Mouse (Mus musculus) kidney, postnatal 0 days (tissue): ENCODE results near the gene Hps6. TPM values are rescaled to one million over a fixed set of nuclear protein-coding genes. Genes with fewer than 3 reads are reported as not detected.
"Not testable (repeated sequence)": the region's sequence is repeated elsewhere in the genome, so short reads cannot be mapped to it uniquely, and the experiment has no call there.

ENCODE experiments used
- ATAC-seq: fragments of 200-750 bp; cut with Nextera tagmentation; replicated peaks from 2 replicates; pipeline ENCODE4 v1.8.0; 2017; ENCODE audit warnings: low read depth, moderate number of reproducible peaks, moderate TSS enrichment, moderate library complexity; ENCODE audit not compliant: low FRiP score
- DNase-seq: peaks from one replicate; pipeline ENCODE4 v3.0.0-alpha.2; 2016; ENCODE audit warnings: low spot score
- H3K27ac ChIP-seq: fragments of 300-500 bp; sonication (generic); 2 replicates; pipeline ENCODE4 v1.5.1; 2014; ENCODE audit warnings: mild to moderate bottlenecking
- H3K27me3 ChIP-seq: fragments of 300-500 bp; sonication (generic); 2 replicates; pipeline ENCODE4 v1.6.1; 2014; ENCODE audit warnings: low read length, mixed read lengths; ENCODE audit not compliant: insufficient read depth
- H3K36me3 ChIP-seq: fragments of 300-500 bp; sonication (generic); 2 replicates; pipeline ENCODE4 v1.6.1; 2014; ENCODE audit warnings: low read length, mixed read lengths; ENCODE audit not compliant: insufficient read depth
- H3K4me1 ChIP-seq: fragments of 300-500 bp; sonication (generic); replicated peaks from 2 replicates; pipeline ENCODE4 v1.6.1; 2014; ENCODE audit warnings: antibody characterized with exemption, low read length, mixed read lengths; ENCODE audit not compliant: insufficient read depth
- H3K4me2 ChIP-seq: fragments of 300-500 bp; sonication (generic); 2 replicates; pipeline ENCODE4 v1.6.1; 2014; ENCODE audit warnings: mild to moderate bottlenecking, low read length, moderate library complexity, mixed read lengths
- H3K4me3 ChIP-seq: fragments of 300-500 bp; sonication (generic); replicated peaks from 2 replicates; pipeline ENCODE4 v1.5.1; 2014; ENCODE audit warnings: low read depth, low read length
- H3K9ac ChIP-seq: fragments of 300-500 bp; sonication (generic); 2 replicates; pipeline ENCODE4 v1.6.1; 2014; ENCODE audit warnings: low read depth, low read length
- H3K9me3 ChIP-seq: fragments of 300-500 bp; sonication (generic); replicated peaks from 2 replicates; pipeline ENCODE4 v1.6.1; 2016; ENCODE audit warnings: low read length, inconsistent platforms, mixed read lengths
- CTCF ChIP-seq: IDR thresholded peaks from 2 replicates; pipeline ENCODE4 v1.5.1; 2016; ENCODE audit warnings: antibody characterized with exemption, low read depth, mild to moderate bottlenecking, moderate library complexity
- WGBS: fragments of 180-500 bp; shearing (Covaris S2); extraction: QIAGEN DNeasy Blood & Tissue Kit; methylation state at CpG from one replicate; pipeline ENCODE4 v1.1.7; 2014; 5-methylcytosine and 5-hydroxymethylcytosine counted together
- polyA plus RNA-seq: library from polyadenylated mRNA; unstranded; fragments of >200 nt; fragmentation: Nextera tagmentation; extraction: Ambion mirVana; gene quantifications from 2 replicates; pipeline ENCODE4 v1.2.1, GENCODE M21; 2015

Gene Hps6
- polyA plus RNA-seq: 7.2 and 7.6 TPM in 2 replicates

GRCm38 (mm10) chr19:46003371-46004226 lies at the start of gene Hps6:
Hps6 (plus strand) TSS chr19:46003508.
- Histone ChIP-seq H3K4me1 (peaks cover 12% of the 10 kb centered on the region), H3K36me3 (0 out of 2 replicates have a peak, but pooled peaks cover 6% of the 10 kb centered on the region), H3K27me3 (no peaks in the 10 kb centered on the region), H3K27ac (peak within 1 kb of the TSS; percentile 73), H3K4me2 (peak within 1 kb of the TSS; percentile 99), H3K9me3 (no peaks in the 10 kb centered on the region), H3K4me3 (peak within 1 kb of the TSS; percentile 66), H3K9ac (peak within 1 kb of the TSS; percentile 80)
- TF ChIP-seq CTCF: 0 out of 2 replicates have a peak, but pooled peaks have one; percentile 2
- DNase-seq (peak; percentile 88), ATAC-seq (peak; percentile 88)
- WGBS: 2% methylated on average over 70 of the region's 70 CpGs

DNA sequence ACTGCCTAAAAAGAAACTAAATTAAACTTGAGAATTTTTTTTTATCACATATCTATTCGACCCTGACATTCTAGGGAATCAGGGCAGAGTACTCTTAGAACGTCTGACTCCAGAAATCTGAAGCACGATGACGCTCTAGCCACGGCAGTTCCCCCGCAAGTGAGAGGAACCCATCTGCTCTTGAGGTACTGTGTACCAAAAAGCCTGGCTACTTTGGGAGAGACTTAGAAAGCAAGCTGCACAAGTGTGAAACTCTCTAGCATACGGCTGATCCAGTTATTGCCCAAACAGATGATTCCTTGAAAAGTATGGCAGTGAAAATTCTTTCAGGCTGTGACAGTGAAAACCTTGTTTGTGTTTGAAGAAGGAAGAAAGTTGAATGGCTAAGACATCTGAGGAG lies 46.6 kb upstream of the Hps6 start:
- Histone ChIP-seq H3K27ac (no peak overlapping the region), H3K4me1 (no peaks in the 10 kb centered on the region), H3K27me3 (no peaks in the 10 kb centered on the region), H3K4me3 (no peak overlapping the region), H3K4me2 (no peak overlapping the region), H3K9ac (no peak overlapping the region), H3K9me3 (no peaks in the 10 kb centered on the region), H3K36me3 (0 out of 2 replicates have a peak, but pooled peaks cover 2% of the 10 kb centered on the region)
- TF ChIP-seq CTCF: no peak
- 90% methylated on average over 7 of the region's 7 CpGs for WGBS
- no peak for DNase-seq
- ATAC-seq: no peak

- no peaks in the 10 kb centered on the region for H3K4me1 ChIP-seq
- H3K9ac ChIP-seq: no peak overlapping the region
- H3K27me3 ChIP-seq: no peaks in the 10 kb centered on the region
- no peaks in the 10 kb centered on the region for H3K9me3 ChIP-seq
- no peak overlapping the region for H3K27ac ChIP-seq
- WGBS: 25% methylated on average over 5 of the region's 5 CpGs
- H3K36me3 ChIP-seq: 0 out of 2 replicates have a peak, but pooled peaks cover 9% of the 10 kb centered on the region
- TF ChIP-seq CTCF: no peak
- no peak overlapping the region for H3K4me2 ChIP-seq
- no peak overlapping the region for H3K4me3 ChIP-seq
- no peak for ATAC-seq
- no peak for DNase-seq
These were observed 42.5 kb upstream of the Hps6 start for GRCm38 (mm10) chr19:45960770-45961169.

DNA sequence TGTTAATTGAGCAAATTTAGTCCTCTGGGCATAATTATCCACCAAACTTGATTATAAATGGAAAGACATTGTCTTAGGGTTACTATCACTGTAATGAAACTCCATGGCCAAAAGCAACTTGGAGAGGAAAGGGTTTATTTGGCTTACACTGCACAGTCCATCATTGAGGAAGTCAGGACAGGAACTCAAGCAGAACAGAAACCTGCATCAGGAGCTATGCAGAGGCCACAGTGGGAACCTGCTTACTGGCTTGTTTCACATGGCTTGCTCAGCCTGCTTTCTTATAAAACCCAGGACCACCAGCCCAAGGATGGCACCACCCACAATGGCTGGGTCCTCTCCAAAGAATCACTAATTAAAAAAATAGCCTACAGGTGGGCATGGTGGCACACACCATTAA lies 18.9 kb upstream of the Hps6 start:
- Histone ChIP-seq H3K36me3 (no peaks in the 10 kb centered on the region), H3K4me3 (no peak overlapping the region), H3K27me3 (no peaks in the 10 kb centered on the region), H3K9me3 (no peaks in the 10 kb centered on the region), H3K27ac (no peak overlapping the region), H3K4me1 (no peaks in the 10 kb centered on the region), H3K9ac (no peak overlapping the region), H3K4me2 (no peak overlapping the region)
- DNase-seq (no peak), ATAC-seq (0 out of 2 replicates have a peak, but pooled peaks have one; percentile 40)
- TF ChIP-seq CTCF: no peak

DNA sequence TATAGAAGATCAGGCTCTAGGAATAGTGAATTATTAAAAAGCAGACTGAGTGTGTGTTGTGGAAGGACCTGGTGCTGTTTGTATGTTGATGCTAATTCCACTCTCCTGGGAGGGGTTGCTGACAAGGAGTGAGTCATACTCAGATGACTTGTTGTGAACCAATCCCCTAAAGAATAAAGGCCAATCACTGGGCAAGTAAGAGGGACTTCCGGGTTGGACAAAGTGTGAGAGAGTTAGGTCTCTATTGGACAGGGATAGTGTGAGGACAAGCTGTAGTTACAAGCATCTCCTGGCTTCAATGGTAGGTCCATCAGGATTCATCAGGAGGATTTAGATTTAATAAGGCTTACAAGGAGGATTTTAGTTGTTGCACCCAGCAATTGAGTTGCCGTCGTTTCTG lies 15.1 kb upstream of the Hps6 start:
- DNase-seq (no peak), ATAC-seq (no peak)
- Histone ChIP-seq H3K27ac (no peak overlapping the region), H3K4me2 (no peak overlapping the region), H3K36me3 (no peaks in the 10 kb centered on the region), H3K9me3 (no peaks in the 10 kb centered on the region), H3K4me3 (no peak overlapping the region), H3K4me1 (no peaks in the 10 kb centered on the region), H3K27me3 (no peaks in the 10 kb centered on the region), H3K9ac (no peak overlapping the region)
- no peak for TF ChIP-seq CTCF
- 94% methylated on average over 3 of the region's 3 CpGs for WGBS

- Histone ChIP-seq H3K4me1 (no peaks in the 10 kb centered on the region), H3K27me3 (no peaks in the 10 kb centered on the region), H3K36me3 (no peaks in the 10 kb centered on the region), H3K9me3 (no peaks in the 10 kb centered on the region), H3K9ac (no peak overlapping the region), H3K4me3 (no peak overlapping the region), H3K4me2 (no peak overlapping the region), H3K27ac (no peak overlapping the region)
- 89% methylated on average over 3 of the region's 3 CpGs for WGBS
- TF ChIP-seq CTCF: no peak
- ATAC-seq (no peak), DNase-seq (no peak)
These were observed 12.1 kb upstream of the Hps6 start for GRCm38 (mm10) chr19:45991171-45991570.

GRCm38 (mm10) chr19:45993441-45993840 lies 9.9 kb upstream of the Hps6 start:
- H3K4me1 ChIP-seq, H3K27me3 ChIP-seq, H3K36me3 ChIP-seq, H3K27ac ChIP-seq, ATAC-seq, H3K9me3 ChIP-seq, H3K4me2 ChIP-seq, H3K4me3 ChIP-seq, H3K9ac ChIP-seq, DNase-seq: not testable (repeated sequence)
- WGBS: 67% methylated on average over 6 of the region's 6 CpGs
